Mouse (Mus musculus): ENCODE results near the gene Gdpd1. TPM values are rescaled to one million over a fixed set of nuclear protein-coding genes. Genes with fewer than 3 reads are reported as not detected.
"Not testable (repeated sequence)": the region's sequence is repeated elsewhere in the genome, so short reads cannot be mapped to it uniquely, and the experiment has no call there.

Gdpd1 gene
- polyA plus RNA-seq, 1 experiment from 2014 or later: 126 TPM

DNA sequence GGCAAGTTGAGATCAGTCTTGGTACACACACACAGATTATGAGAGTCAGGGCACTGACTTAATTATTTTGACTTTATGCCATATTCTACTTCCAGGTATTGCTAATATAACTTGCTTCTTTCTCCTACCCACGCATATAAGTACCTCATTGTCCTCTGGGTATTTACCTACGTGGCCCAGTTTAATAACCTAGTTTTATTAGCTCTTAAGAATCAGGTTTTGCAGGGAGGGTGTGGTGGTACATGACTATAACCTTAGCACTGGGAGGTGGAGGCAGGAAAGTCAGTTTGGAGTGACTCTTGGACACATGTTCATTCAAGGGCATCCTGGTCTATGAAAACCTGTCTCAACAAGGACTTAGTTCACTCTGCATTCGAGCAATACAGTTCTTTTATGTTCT, 11.8 kb downstream of the Gdpd1 start:
- Histone ChIP-seq H3K27me3 (no peaks in the 10 kb centered on the region), H3K27ac (no peak overlapping the region), H3K4me3 (no peak overlapping the region), H3K4me2 (replicated peaks) (no peak overlapping the region), H3K36me3 (peaks cover 48% of the 10 kb centered on the region), H3K9me3 (replicated peaks) (no peaks in the 10 kb centered on the region), H3K9ac (no peak overlapping the region), H3K4me1 (no peaks in the 10 kb centered on the region)
- 71% methylated on average over 3 of the region's 3 CpGs for WGBS
- ATAC-seq (ENCODE audit: low FRiP score): no peak

DNA sequence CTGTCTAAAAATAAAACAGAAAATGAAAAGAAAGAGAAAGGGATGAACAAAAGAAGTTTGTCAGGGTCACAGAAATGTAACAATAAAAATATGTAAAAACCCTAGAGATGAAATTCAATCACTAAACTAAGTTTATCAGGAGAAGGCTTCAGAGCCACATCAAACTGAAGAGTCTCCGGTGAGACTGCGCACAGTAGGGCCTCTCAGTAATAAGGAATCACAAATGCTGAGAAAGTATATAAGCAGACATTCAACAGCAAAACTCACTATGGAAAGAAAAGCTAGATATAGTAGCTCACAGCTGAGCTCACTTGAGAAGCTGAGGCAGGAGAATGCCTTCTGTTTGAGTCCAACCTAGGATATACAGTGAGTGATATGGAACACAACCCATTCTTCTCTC, 13.5 kb downstream of the Gdpd1 start:
- Histone ChIP-seq H3K36me3 (peaks cover 63% of the 10 kb centered on the region), H3K4me1 (no peaks in the 10 kb centered on the region), H3K4me2 (replicated peaks) (no peak overlapping the region), H3K4me3 (no peak overlapping the region), H3K9ac (no peak overlapping the region), H3K27ac (no peak overlapping the region), H3K9me3 (replicated peaks) (no peaks in the 10 kb centered on the region), H3K27me3 (no peaks in the 10 kb centered on the region)
- no peak for ATAC-seq (ENCODE audit: low FRiP score)
- 96% methylated on average over 2 of the region's 2 CpGs for WGBS

- peaks cover 71% of the 10 kb centered on the region for H3K36me3 ChIP-seq
- no peak for ATAC-seq (ENCODE audit: low FRiP score)
Measured at GRCm38 (mm10) chr11:87056286-87056685, 17.6 kb downstream of the Gdpd1 start.

GRCm38 (mm10) chr11:87048900-87049299, 25.0 kb downstream of the Gdpd1 start:
- H3K36me3 ChIP-seq: peaks cover 72% of the 10 kb centered on the region
- not testable (repeated sequence) for H3K27ac ChIP-seq; H3K9me3 ChIP-seq (replicated peaks); ATAC-seq (ENCODE audit: low FRiP score); H3K4me1 ChIP-seq; H3K4me3 ChIP-seq; H3K9ac ChIP-seq; H3K4me2 ChIP-seq (replicated peaks); H3K27me3 ChIP-seq
- whole genome bisulfite sequencing: 97% methylated on average over 7 of the region's 7 CpGs

More at GRCm38 (mm10) chr11:87056286-87056685, 17.6 kb downstream of the Gdpd1 start:
- no peak overlapping the region for H3K4me3 ChIP-seq
- no peaks in the 10 kb centered on the region for H3K9me3 ChIP-seq (replicated peaks)
- H3K27ac ChIP-seq: no peak overlapping the region
- WGBS: 96% methylated on average over 6 of the region's 6 CpGs
- H3K9ac ChIP-seq: no peak overlapping the region
- no peaks in the 10 kb centered on the region for H3K4me1 ChIP-seq
- no peaks in the 10 kb centered on the region for H3K27me3 ChIP-seq
- H3K4me2 ChIP-seq (replicated peaks): no peak overlapping the region

GRCm38 (mm10) chr11:87046968-87047367, 26.9 kb downstream of the Gdpd1 start:
- H3K4me1 ChIP-seq: no peaks in the 10 kb centered on the region
- no peak overlapping the region for H3K27ac ChIP-seq
- no peak overlapping the region for H3K4me2 ChIP-seq (replicated peaks)
- 92% methylated on average over 5 of the region's 5 CpGs for WGBS
- no peak for ATAC-seq (ENCODE audit: low FRiP score)
- H3K9me3 ChIP-seq (replicated peaks): no peaks in the 10 kb centered on the region
- no peak overlapping the region for H3K9ac ChIP-seq
- H3K27me3 ChIP-seq: no peaks in the 10 kb centered on the region
- H3K36me3 ChIP-seq: peaks cover 71% of the 10 kb centered on the region
- no peak overlapping the region for H3K4me3 ChIP-seq

- Histone ChIP-seq H3K4me2 (replicated peaks) (no peak overlapping the region), H3K4me1 (no peaks in the 10 kb centered on the region), H3K36me3 (peaks cover 76% of the 10 kb centered on the region), H3K9me3 (replicated peaks) (no peaks in the 10 kb centered on the region), H3K4me3 (no peak overlapping the region), H3K27me3 (no peaks in the 10 kb centered on the region), H3K27ac (no peak overlapping the region), H3K9ac (no peak overlapping the region)
- ATAC-seq (ENCODE audit: low FRiP score): no peak
- WGBS: 90% methylated on average over 3 of the region's 3 CpGs
Measured at GRCm38 (mm10) chr11:87043052-87043451, 30.8 kb downstream of the Gdpd1 start.

- no peak overlapping the region for H3K27ac ChIP-seq
- peaks cover 82% of the 10 kb centered on the region for H3K36me3 ChIP-seq
Measured at GRCm38 (mm10) chr11:87039307-87039963, 34.4 kb downstream of the Gdpd1 start.

GRCm38 (mm10) chr11:87036180-87036579, 37.7 kb downstream of the Gdpd1 start:
- 74% methylated on average over 4 of the region's 4 CpGs for WGBS
- Histone ChIP-seq H3K9ac (no peak overlapping the region), H3K36me3 (peaks cover 77% of the 10 kb centered on the region), H3K4me2 (replicated peaks) (no peak overlapping the region), H3K4me1 (no peaks in the 10 kb centered on the region), H3K27ac (no peak overlapping the region), H3K4me3 (no peak overlapping the region), H3K9me3 (replicated peaks) (no peaks in the 10 kb centered on the region), H3K27me3 (no peaks in the 10 kb centered on the region)
- no peak for ATAC-seq (ENCODE audit: low FRiP score)

More at GRCm38 (mm10) chr11:87039307-87039963, 34.4 kb downstream of the Gdpd1 start:
- Histone ChIP-seq H3K9ac (no peak overlapping the region), H3K9me3 (replicated peaks) (no peaks in the 10 kb centered on the region), H3K4me2 (replicated peaks) (no peak overlapping the region), H3K4me3 (no peak overlapping the region), H3K4me1 (no peaks in the 10 kb centered on the region), H3K27me3 (no peaks in the 10 kb centered on the region)
- ATAC-seq (ENCODE audit: low FRiP score): no peak
- WGBS: 90% methylated on average over 9 of the region's 9 CpGs

- no peak overlapping the region for H3K4me3 ChIP-seq
- no peak for ATAC-seq (ENCODE audit: low FRiP score)
- 86% methylated on average over 3 of the region's 3 CpGs for WGBS
- no peak overlapping the region for H3K4me2 ChIP-seq (replicated peaks)
- H3K27ac ChIP-seq: no peak overlapping the region
- no peaks in the 10 kb centered on the region for H3K27me3 ChIP-seq
- H3K9ac ChIP-seq: no peak overlapping the region
- H3K4me1 ChIP-seq: no peaks in the 10 kb centered on the region
- peaks cover 10% of the 10 kb centered on the region for H3K36me3 ChIP-seq
- H3K9me3 ChIP-seq (replicated peaks): no peaks in the 10 kb centered on the region
Measured at GRCm38 (mm10) chr11:87028212-87028611, 45.6 kb downstream of the Gdpd1 start.

DNA sequence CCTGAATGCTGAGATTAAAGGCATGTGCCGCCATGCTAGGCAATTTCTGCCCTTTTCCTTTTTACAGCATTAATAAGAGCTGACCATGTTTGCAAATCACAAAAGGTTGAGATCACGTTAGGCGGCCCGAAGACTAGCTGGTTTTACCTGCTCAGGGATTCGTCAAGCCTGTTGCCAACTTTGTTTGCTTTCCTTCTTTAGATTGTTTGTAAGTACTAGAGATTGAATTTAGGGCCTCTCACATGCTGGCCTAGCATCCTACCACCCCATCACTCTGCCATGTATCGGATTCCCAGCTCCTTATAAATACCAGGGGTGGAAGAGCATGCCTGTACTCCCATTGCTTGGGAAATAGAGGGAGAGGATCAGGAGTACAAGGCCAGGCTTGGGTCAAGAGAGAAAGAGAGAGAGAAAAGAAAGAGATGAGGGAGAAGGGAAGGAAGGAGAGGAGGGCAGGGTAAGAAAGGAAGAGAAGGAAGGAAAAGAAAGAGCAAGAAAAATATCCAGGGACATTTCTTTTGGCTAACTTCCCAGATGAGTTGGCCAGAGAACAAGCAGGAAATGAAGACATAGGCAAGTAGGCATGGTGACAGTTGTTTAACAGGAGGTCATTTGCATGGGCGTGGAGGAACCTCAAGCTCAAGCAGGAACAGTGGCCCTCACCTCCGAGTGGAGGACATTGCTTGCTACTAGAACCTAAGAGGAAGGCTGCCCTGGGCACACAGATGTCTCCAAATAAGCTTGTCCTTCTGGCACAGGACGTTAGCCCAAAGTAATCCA, 47.6 kb downstream of the Gdpd1 start:
- no peaks in the 10 kb centered on the region for H3K4me1 ChIP-seq
- WGBS: 86% methylated on average over 9 of the region's 9 CpGs
- no peak overlapping the region for H3K27ac ChIP-seq
- H3K36me3 ChIP-seq: no peaks in the 10 kb centered on the region
- no peak overlapping the region for H3K4me2 ChIP-seq (replicated peaks)
- H3K9me3 ChIP-seq (replicated peaks): no peaks in the 10 kb centered on the region
- ATAC-seq (ENCODE audit: low FRiP score): no peak
- no peak overlapping the region for H3K4me3 ChIP-seq
- no peaks in the 10 kb centered on the region for H3K27me3 ChIP-seq
- no peak overlapping the region for H3K9ac ChIP-seq

GRCm38 (mm10) chr11:87025351-87025750, 48.5 kb downstream of the Gdpd1 start:
- ATAC-seq (ENCODE audit: low FRiP score): no peak
- no peak overlapping the region for H3K4me3 ChIP-seq
- H3K9me3 ChIP-seq (replicated peaks): no peaks in the 10 kb centered on the region
- 82% methylated on average over 3 of the region's 3 CpGs for WGBS
- H3K27me3 ChIP-seq: no peaks in the 10 kb centered on the region
- H3K36me3 ChIP-seq: no peaks in the 10 kb centered on the region
- no peaks in the 10 kb centered on the region for H3K4me1 ChIP-seq
- no peak overlapping the region for H3K9ac ChIP-seq
- no peak overlapping the region for H3K4me2 ChIP-seq (replicated peaks)
- H3K27ac ChIP-seq: no peak overlapping the region

DNA sequence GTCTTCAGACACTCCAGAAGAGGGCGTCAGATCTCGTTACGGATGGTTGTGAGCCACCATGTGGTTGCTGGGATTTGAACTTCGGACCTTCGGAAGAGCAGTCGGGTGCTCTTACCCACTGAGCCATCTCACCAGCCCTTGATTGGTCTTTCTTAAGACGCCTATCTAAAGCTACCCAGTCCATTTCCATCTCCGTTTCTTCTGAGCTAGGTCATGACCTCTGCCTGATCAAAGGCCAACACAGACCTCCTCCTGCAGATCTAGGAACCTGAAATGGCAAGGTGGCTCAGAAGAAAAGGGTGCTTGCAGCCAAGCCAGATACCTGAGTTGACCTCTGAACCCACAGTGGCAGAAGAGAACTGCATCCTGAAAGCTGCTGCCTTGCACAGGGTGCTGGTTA, 50.6 kb downstream of the Gdpd1 start:
- not testable (repeated sequence) for H3K4me3 ChIP-seq; ATAC-seq (ENCODE audit: low FRiP score); H3K36me3 ChIP-seq; H3K4me2 ChIP-seq (replicated peaks); H3K27ac ChIP-seq; H3K9me3 ChIP-seq (replicated peaks); H3K4me1 ChIP-seq; H3K9ac ChIP-seq; H3K27me3 ChIP-seq
- WGBS: 65% methylated on average over 8 of the region's 8 CpGs

GRCm38 (mm10) chr11:87022765-87023164, 51.1 kb downstream of the Gdpd1 start:
- no peak for ATAC-seq (ENCODE audit: low FRiP score)
- WGBS: 91% methylated on average over 4 of the region's 4 CpGs
- H3K4me3 ChIP-seq: no peak overlapping the region
- no peak overlapping the region for H3K9ac ChIP-seq
- H3K4me1 ChIP-seq: no peaks in the 10 kb centered on the region
- H3K27ac ChIP-seq: no peak overlapping the region
- no peaks in the 10 kb centered on the region for H3K36me3 ChIP-seq
- no peaks in the 10 kb centered on the region for H3K27me3 ChIP-seq
- H3K4me2 ChIP-seq (replicated peaks): no peak overlapping the region
- H3K9me3 ChIP-seq (replicated peaks): no peaks in the 10 kb centered on the region
